Mouse (Mus musculus) heart, postnatal 0 days (tissue): ENCODE results near the gene Erg28.

Experiments
- CTCF ChIP-seq: IDR thresholded peaks from 2 replicates; pipeline ENCODE4 v1.5.1; 2016; ENCODE audit warnings: antibody characterized with exemption, control low read depth, low read depth
- EP300 ChIP-seq: IDR thresholded peaks from 2 replicates; pipeline ENCODE4 v1.6.1; 2016; ENCODE audit warnings: antibody characterized with exemption, low read depth

DNA sequence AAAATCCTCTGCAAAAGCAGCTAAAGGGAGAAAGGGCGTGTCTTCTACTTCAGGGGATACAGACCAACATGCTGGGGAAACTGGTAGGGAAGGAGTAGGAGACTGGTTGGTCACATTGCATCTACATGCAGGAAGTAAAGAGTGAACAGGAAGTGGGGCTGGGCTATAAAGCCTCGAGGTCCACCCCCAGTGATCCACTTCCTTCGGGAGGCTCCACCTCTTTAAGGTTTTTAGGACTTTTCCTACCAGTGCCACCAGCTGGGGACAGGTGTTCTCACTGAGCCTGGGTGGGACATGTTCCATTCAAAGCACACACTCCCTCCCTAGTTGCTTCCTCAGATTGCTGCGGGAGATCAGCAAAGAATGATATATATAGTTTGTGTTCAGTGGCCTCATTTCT is 29.5 kb upstream of the Erg28 start:
- no peak for TF ChIP-seq EP300
- TF ChIP-seq CTCF: no peak
